Mouse (Mus musculus) intestine, embryonic 14.5 days (tissue): ENCODE data around the gene Atrnl1. TPM values are rescaled to one million over a fixed set of nuclear protein-coding genes. Genes with fewer than 3 reads are reported as not detected.

ENCODE experiments used
- ATAC-seq: fragments of 200-750 bp; cut with Nextera tagmentation; replicated peaks from 2 replicates; pipeline ENCODE4 v1.8.0; 2017; ENCODE audit warnings: low read depth, moderate number of reproducible peaks, moderate TSS enrichment, moderate library complexity; ENCODE audit not compliant: low FRiP score, low TSS enrichment
- DNase-seq: peaks from one replicate; pipeline ENCODE4 v3.0.0-alpha.2; 2018; ENCODE audit warnings: low spot score
- H3K27ac ChIP-seq: fragments of 300-500 bp; sonication (generic); 2 replicates; pipeline ENCODE4 v1.5.1; 2014; ENCODE audit warnings: low read depth, mild to moderate bottlenecking, control low read depth
- H3K27me3 ChIP-seq: fragments of 300-500 bp; sonication (generic); replicated peaks from 2 replicates; pipeline ENCODE4 v1.6.1; 2014; ENCODE audit warnings: low read length, control low read depth; ENCODE audit not compliant: control insufficient read depth, insufficient read depth
- H3K36me3 ChIP-seq: fragments of 300-500 bp; sonication (generic); 2 replicates; pipeline ENCODE4 v1.6.1; 2014; ENCODE audit warnings: low read length, control low read depth; ENCODE audit not compliant: control insufficient read depth, insufficient read depth
- H3K4me1 ChIP-seq: fragments of 300-500 bp; sonication (generic); replicated peaks from 2 replicates; pipeline ENCODE4 v1.6.1; 2014; ENCODE audit warnings: low read length, control low read depth, mixed read lengths; ENCODE audit not compliant: control insufficient read depth, insufficient read depth
- H3K4me2 ChIP-seq: fragments of 300-500 bp; sonication (generic); 2 replicates; pipeline ENCODE4 v1.6.1; 2014; ENCODE audit warnings: low read length
- H3K4me3 ChIP-seq: fragments of 300-500 bp; sonication (generic); 2 replicates; pipeline ENCODE4 v1.5.1; 2014; ENCODE audit warnings: low read depth, low read length, control low read depth, mixed read lengths
- H3K9ac ChIP-seq: fragments of 300-500 bp; sonication (generic); 2 replicates; pipeline ENCODE4 v1.6.1; 2014; ENCODE audit warnings: mild to moderate bottlenecking, low read length
- H3K9me3 ChIP-seq: fragments of 300-500 bp; sonication (generic); 2 replicates; pipeline ENCODE4 v1.6.1; 2016; ENCODE audit warnings: low read length, control low read depth; ENCODE audit not compliant: control insufficient read depth
- WGBS: fragments of 180-500 bp; shearing (Covaris S2); extraction: QIAGEN DNeasy Blood & Tissue Kit; methylation state at CpG from one replicate; pipeline ENCODE4 v1.1.7; 2014; 5-methylcytosine and 5-hydroxymethylcytosine counted together
- polyA plus RNA-seq: library from polyadenylated mRNA; unstranded; fragments of >200 nt; fragmentation: Nextera tagmentation; extraction: Ambion mirVana; gene quantifications from 2 replicates; pipeline ENCODE4 v1.2.1, GENCODE M21; 2014

The Atrnl1 gene
- polyA plus RNA-seq, 1 experiment from 2014 or later: 7.4 TPM

DNA sequence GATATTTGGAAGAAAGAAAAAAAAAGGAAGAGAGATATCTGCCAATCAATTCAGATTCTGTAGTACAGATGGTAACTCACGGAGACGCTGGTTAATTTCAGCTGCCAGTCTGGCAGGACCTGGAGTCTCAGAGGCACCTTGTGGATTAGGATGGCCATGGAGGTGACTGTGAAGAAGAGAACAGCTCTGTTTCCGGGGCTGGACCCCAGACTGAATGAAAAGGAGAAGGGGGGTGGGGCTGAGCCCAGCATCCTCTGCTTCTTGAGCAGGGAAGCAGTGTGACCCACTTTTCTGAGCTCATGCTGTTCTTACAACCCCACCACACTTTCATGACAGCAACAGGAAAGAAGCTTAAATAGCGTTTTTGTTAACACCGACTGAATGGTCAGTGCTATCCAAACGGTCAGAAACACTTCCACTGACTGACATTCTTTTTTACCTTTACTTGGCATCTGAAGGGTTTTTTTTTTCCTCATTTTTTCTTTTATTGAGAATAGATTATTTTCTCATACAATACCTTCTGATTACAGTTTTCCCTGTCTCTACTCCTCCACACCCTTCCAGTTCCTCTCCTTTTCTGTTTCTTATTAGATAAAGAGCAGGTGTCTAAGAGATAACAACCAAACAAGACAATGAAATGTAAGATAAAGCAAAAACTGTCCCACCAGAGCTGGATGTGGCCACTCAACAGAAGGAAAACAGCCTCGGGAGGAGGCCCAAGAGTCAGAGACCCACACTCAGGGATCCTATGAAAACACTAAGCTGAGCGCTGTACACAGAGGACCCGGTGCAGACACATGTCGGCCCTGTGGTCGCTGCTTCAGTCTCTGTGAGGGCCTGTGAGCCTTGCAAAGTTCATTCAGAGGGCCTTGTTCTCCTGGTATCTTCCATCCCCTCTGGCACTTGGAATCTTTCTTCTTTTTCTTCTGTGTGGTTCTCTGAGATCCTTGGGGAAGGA lies 317.0 kb downstream of the Atrnl1 start:
- 0 out of 2 replicates have a peak, but pooled peaks cover 8% of the 10 kb centered on the region for H3K4me1 ChIP-seq
- no peak overlapping the region for H3K27ac ChIP-seq
- H3K27me3 ChIP-seq: no peaks in the 10 kb centered on the region
- no peak overlapping the region for H3K9ac ChIP-seq
- H3K4me3 ChIP-seq: no peak overlapping the region
- WGBS: 69% methylated on average over 11 of the region's 11 CpGs
- H3K4me2 ChIP-seq: no peak overlapping the region
- H3K36me3 ChIP-seq: no peaks in the 10 kb centered on the region
- DNase-seq (no peak), ATAC-seq (no peak)
- no peaks in the 10 kb centered on the region for H3K9me3 ChIP-seq

DNA sequence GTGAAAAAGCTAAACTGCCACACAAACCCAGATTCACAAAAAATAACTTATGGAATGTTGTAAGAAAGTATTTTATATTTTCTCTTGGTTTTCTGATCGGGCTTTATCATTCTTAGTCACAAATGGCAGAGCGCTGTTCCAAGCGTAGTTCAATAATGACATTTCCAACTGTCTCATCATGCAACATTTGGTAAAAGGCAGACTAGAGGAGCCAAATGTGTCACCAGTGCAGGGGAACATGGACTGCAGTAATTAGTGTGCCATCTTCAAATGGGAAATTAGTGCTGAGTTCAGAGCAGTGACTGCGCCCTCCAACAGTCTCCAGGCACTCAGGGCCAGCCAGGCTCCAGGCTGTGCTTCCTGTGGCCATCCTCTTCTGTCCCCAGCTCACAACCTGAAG lies 320.8 kb downstream of the Atrnl1 start:
- Histone ChIP-seq H3K4me3 (no peak overlapping the region), H3K9me3 (no peaks in the 10 kb centered on the region), H3K4me2 (no peak overlapping the region), H3K27me3 (no peaks in the 10 kb centered on the region), H3K9ac (no peak overlapping the region), H3K36me3 (no peaks in the 10 kb centered on the region), H3K27ac (no peak overlapping the region), H3K4me1 (no peaks in the 10 kb centered on the region)
- no peak for ATAC-seq
- no peak for DNase-seq
- 98% methylated on average over 4 of the region's 4 CpGs for WGBS

DNA sequence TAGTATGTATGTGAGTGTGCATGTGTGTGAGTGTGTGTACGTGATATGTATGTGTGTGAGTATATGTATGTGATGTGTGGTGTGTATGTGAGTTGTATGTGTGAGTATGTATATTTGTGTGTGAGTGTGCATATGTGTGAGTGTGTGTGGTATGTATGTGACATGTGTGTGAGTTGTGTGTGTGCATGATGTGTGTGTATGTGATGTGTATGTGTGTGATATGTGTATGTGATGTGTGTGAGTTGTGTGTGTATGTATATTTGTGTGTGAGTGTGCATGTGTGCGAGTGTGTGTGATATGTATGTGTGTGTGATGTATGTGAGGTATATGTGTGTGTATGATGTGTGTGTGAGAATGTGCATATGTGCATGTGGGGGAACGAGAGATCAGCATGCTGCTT lies 326.0 kb downstream of the Atrnl1 start:
- no peaks in the 10 kb centered on the region for H3K27me3 ChIP-seq
- ATAC-seq (no peak), DNase-seq (no peak)
- H3K4me1 ChIP-seq: no peaks in the 10 kb centered on the region
- WGBS: 88% methylated on average over 3 of the region's 3 CpGs
- H3K4me3 ChIP-seq: no peak overlapping the region
- no peak overlapping the region for H3K27ac ChIP-seq
- no peak overlapping the region for H3K4me2 ChIP-seq
- H3K9ac ChIP-seq: no peak overlapping the region
- H3K9me3 ChIP-seq: no peaks in the 10 kb centered on the region
- H3K36me3 ChIP-seq: no peaks in the 10 kb centered on the region

DNA sequence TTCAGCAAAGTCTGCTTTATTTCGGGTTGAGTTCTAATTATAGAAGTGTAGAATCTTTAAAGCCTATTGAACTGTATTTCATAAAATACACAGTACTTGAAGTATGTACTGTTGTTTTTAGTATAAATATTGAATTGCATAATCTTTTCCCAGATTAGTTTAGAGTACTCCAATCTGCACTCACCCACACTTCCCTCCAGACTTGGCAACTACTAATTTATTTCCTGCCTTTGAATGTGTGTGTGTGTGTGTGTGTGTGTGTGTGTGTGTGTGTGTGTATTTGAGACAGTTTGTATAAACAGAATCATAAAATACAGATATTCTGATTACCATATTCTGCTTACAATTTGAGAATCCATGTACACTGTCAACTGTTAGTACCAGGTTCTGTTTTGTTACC lies 328.3 kb downstream of the Atrnl1 start:
- no peak for ATAC-seq
- 62% methylated on average over 1 of the region's 1 CpGs for WGBS
- DNase-seq: no peak
- H3K27me3 ChIP-seq: no peaks in the 10 kb centered on the region
- H3K4me3 ChIP-seq: no peak overlapping the region
- no peak overlapping the region for H3K27ac ChIP-seq
- no peak overlapping the region for H3K4me2 ChIP-seq
- H3K36me3 ChIP-seq: no peaks in the 10 kb centered on the region
- H3K4me1 ChIP-seq: no peaks in the 10 kb centered on the region
- H3K9ac ChIP-seq: no peak overlapping the region
- no peaks in the 10 kb centered on the region for H3K9me3 ChIP-seq

DNA sequence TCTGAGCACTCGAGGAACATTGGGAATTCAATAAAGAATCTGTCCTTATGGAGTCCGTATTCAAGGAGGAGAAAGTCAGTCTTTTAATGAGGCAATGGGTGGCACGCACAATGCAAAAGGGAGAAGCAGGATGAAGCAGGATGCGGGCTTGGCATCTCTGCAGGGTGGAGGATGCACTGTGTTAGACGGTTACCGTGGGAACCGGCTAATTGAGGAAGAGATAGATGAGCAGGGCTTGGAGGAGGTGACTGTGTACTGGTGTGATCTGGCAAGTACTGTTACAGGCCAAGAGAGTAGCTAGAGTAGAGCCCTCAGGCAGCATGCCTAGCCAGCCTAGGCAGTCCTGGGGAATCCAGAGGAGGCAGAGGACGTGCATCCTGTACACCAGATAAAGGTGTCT lies 330.7 kb downstream of the Atrnl1 start:
- Histone ChIP-seq H3K9ac (no peak overlapping the region), H3K4me1 (no peaks in the 10 kb centered on the region), H3K9me3 (no peaks in the 10 kb centered on the region), H3K36me3 (no peaks in the 10 kb centered on the region), H3K27me3 (no peaks in the 10 kb centered on the region), H3K4me3 (no peak overlapping the region), H3K4me2 (no peak overlapping the region), H3K27ac (no peak overlapping the region)
- ATAC-seq (no peak), DNase-seq (no peak)
- WGBS: 66% methylated on average over 8 of the region's 8 CpGs

DNA sequence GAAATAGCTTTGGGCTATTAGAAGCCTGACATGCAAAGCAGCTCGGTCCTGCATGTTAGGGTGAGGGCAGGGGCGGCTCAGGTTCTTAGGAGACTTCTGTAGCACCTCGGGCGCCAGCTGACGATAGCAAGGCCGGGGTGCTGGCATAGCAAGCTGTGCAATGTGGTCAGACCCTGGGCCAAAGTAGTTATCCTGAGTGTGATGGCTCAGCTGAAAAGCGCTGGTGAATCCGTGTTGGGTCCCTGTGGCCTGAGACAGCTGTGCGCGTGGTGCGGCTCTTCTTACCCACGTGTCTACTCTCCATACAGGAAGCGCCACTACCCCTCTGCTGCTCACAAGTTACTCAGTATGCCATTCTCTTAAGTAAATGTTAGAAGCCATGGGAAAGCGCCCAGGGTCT lies 331.4 kb downstream of the Atrnl1 start:
- no peaks in the 10 kb centered on the region for H3K27me3 ChIP-seq
- no peak overlapping the region for H3K27ac ChIP-seq
- ATAC-seq (no peak), DNase-seq (no peak)
- H3K9ac ChIP-seq: no peak overlapping the region
- H3K4me3 ChIP-seq: no peak overlapping the region
- H3K36me3 ChIP-seq: no peaks in the 10 kb centered on the region
- WGBS: 86% methylated on average over 14 of the region's 14 CpGs
- no peaks in the 10 kb centered on the region for H3K9me3 ChIP-seq
- no peak overlapping the region for H3K4me2 ChIP-seq
- H3K4me1 ChIP-seq: no peaks in the 10 kb centered on the region

DNA sequence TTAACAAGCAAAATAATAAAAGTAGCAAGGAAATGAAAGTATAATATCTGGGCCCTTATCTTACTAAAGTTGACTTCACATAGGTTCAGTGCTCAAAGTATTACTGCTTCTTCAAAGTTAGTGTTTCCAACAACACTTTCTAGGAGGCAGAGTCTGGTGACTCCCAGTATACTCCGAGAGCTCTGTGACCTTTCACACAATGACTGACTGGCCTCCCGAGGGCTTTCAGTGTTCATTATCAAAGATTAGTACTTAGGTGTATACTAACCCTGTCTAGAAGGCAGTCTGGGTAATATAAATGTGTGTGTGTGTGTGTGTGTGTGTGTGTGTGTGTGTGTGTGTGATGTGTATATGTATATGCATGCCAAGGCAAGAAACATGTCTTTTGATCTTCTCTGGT lies 332.5 kb downstream of the Atrnl1 start:
- 58% methylated on average over 2 of the region's 2 CpGs for WGBS

DNA sequence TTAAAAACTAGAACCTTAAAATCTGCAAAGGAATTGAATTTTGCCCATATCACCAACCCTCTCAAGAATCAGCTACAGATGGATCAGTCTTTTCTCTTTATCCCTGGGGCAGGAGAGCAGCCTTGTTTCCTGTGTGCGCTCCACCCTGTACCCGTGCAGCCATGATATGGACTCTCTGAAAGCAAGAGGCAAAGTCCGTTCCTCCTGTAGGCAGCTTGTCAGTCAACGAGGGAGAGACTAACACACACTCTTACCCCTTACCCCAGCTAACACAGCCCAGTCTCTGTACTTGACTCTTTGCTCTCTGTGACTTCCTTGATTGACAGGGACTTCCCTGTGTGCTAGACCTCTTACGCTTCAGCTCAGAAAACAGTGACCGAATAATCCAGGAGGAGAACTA lies 333.8 kb downstream of the Atrnl1 start:
- Histone ChIP-seq H3K4me3 (no peak overlapping the region), H3K9me3 (no peaks in the 10 kb centered on the region), H3K27ac (no peak overlapping the region), H3K36me3 (no peaks in the 10 kb centered on the region), H3K9ac (no peak overlapping the region), H3K4me1 (no peaks in the 10 kb centered on the region), H3K27me3 (no peaks in the 10 kb centered on the region), H3K4me2 (no peak overlapping the region)
- ATAC-seq (no peak), DNase-seq (no peak)
- WGBS: 87% methylated on average over 6 of the region's 6 CpGs

More for the DNA sequence above, 332.5 kb downstream of the Atrnl1 start:
- H3K4me2 ChIP-seq: no peak overlapping the region
- no peak for DNase-seq
- no peaks in the 10 kb centered on the region for H3K9me3 ChIP-seq
- H3K36me3 ChIP-seq: no peaks in the 10 kb centered on the region
- ATAC-seq: no peak
- H3K4me3 ChIP-seq: no peak overlapping the region
- H3K27me3 ChIP-seq: no peaks in the 10 kb centered on the region
- no peak overlapping the region for H3K9ac ChIP-seq
- H3K27ac ChIP-seq: no peak overlapping the region
- H3K4me1 ChIP-seq: no peaks in the 10 kb centered on the region
